Mouse (Mus musculus) gastrocnemius, postnatal 36 days (tissue): ENCODE measurements around the gene Hif1an. TPM values are rescaled to one million over a fixed set of nuclear protein-coding genes. Genes with fewer than 3 reads are reported as not detected.

Experiments
- DNase-seq, 2 experiments: peaks; one replicate each; pipeline ENCODE4 v3.0.0; 2022
- intact Hi-C: fragments of 180-260 bp; cut with DNase I; formaldehyde crosslinking; loops from one replicate; pipeline ENCODE4 v1.15.1; 2025
- total RNA-seq, 2 experiments: library from RNA; stranded (reverse); gene quantifications; 2 replicates each; pipeline ENCODE4 v1.2.3; 2021

The Hif1an gene
- total RNA-seq, 2 experiments from 2014 or later, result 93.2 to 95.3 TPM

GRCm38 (mm10) chr19:44554490-44554860 is 8.2 kb upstream of the Hif1an start:
- no peak for DNase-seq
- intact Hi-C loops, result no loop called here

- peak; percentile 92 to 95 for DNase-seq
- intact Hi-C loops, result no loop called here
Measured at GRCm38 (mm10) chr19:44554861-44555590, 7.6 kb upstream of the Hif1an start, which contains the start of gene Ndufb8. TSS of gene Ndufb8 (minus strand) at chr19:44555440.

GRCm38 (mm10) chr19:44564006-44564405 is 1.4 kb downstream of the Hif1an start:
- no peak for DNase-seq
- intact Hi-C loops, result no loop called here

- DNase-seq, result no peak
- intact Hi-C loops, result no loop called here
Measured at GRCm38 (mm10) chr19:44567763-44568162, 5.1 kb downstream of the Hif1an start.

GRCm38 (mm10) chr19:44576275-44576674 is 13.6 kb downstream of the Hif1an start:
- DNase-seq, result no peak
- intact Hi-C loops, result no loop called here

GRCm38 (mm10) chr19:44578038-44578437 is 15.4 kb downstream of the Hif1an start:
- intact Hi-C loops, result no loop called here
- no peak for DNase-seq

- no peak for DNase-seq
- intact Hi-C loops, result loop anchor here (5.0 kb wide), 1 partner anchor 175 kb away; the partner anchor contains the start of gene Pax2
Measured at GRCm38 (mm10) chr19:44582103-44582502, 19.5 kb downstream of the Hif1an start.

- intact Hi-C loops, result loop anchor here (5.0 kb wide), 1 partner anchor 175 kb away; the partner anchor contains the start of gene Pax2
- peak; percentile 88 to 90 for DNase-seq
Measured at GRCm38 (mm10) chr19:44582638-44583309, 20.1 kb downstream of the Hif1an start.

GRCm38 (mm10) chr19:44588036-44588435 is 25.4 kb downstream of the Hif1an start:
- intact Hi-C loops, result no loop called here
- no peak for DNase-seq

GRCm38 (mm10) chr19:44589591-44590223 is 27.1 kb downstream of the Hif1an start:
- intact Hi-C loops, result no loop called here
- DNase-seq, result no peak

- intact Hi-C loops, result no loop called here
- no peak for DNase-seq
Measured at GRCm38 (mm10) chr19:44590992-44591391, 28.3 kb downstream of the Hif1an start.

GRCm38 (mm10) chr19:44591638-44592037 is 29.0 kb downstream of the Hif1an start:
- intact Hi-C loops, result no loop called here
- DNase-seq, result no peak

- DNase-seq, result no peak
- intact Hi-C loops, result no loop called here
Measured at GRCm38 (mm10) chr19:44594180-44594579, 31.5 kb downstream of the Hif1an start.

GRCm38 (mm10) chr19:44618166-44618565 is 55.5 kb downstream of the Hif1an start:
- DNase-seq, result no peak
- intact Hi-C loops, result no loop called here

Other genes with a start within 250 kb of the Hif1an start
- under 1 TPM; 0.10 to 0.20 TPM for gene Scd4, start 229.8 kb upstream of the Hif1an start, total RNA-seq
- 10 to 100 TPM; 26.3 to 28.7 TPM for gene Scd1, start 155.0 kb upstream of the Hif1an start, total RNA-seq
- not detected for gene Wnt8b, start 69.4 kb upstream of the Hif1an start, total RNA-seq
- 10 to 100 TPM; 15.3 to 17.6 TPM for gene Sec31b, start 17.0 kb upstream of the Hif1an start, total RNA-seq
- gene Gm20538, start 10.0 kb upstream of the Hif1an start, total RNA-seq, result not detected
- gene Ndufb8, start 7.4 kb upstream of the Hif1an start, total RNA-seq, result 100 to 1,000 TPM; 906 to 972 TPM
- gene Pax2, start 193.2 kb downstream of the Hif1an start, total RNA-seq, result not detected